Mouse (Mus musculus) left cerebral cortex, postnatal 14 days (tissue): ENCODE measurements around the gene Olfr784. TPM values are rescaled to one million over a fixed set of nuclear protein-coding genes. Genes with fewer than 3 reads are reported as not detected.
"Not testable (repeated sequence)": the region's sequence is repeated elsewhere in the genome, so short reads cannot be mapped to it uniquely, and the experiment has no call there.

Experiments used
- DNase-seq, 2 experiments: peaks; one replicate each; pipeline ENCODE4 v3.0.0; 2021 to 2022; ENCODE audit warnings: low spot score in 2 of 2, mixed read lengths in 1 of 2
- intact Hi-C: fragments of 180-260 bp; cut with DNase I; formaldehyde crosslinking; loops from one replicate; pipeline ENCODE4 v1.15.1; 2025
- long read RNA-seq, 2 experiments: library from polyadenylated mRNA; stranded (forward); transcript quantifications; one replicate each; pipeline ENCODE4 v2.0.0; 2021
- total RNA-seq, 2 experiments: library from RNA; stranded (reverse); gene quantifications; 2 replicates each; pipeline ENCODE4 v1.2.3; 2021

Olfr784 gene
- total RNA-seq = under 1 TPM; 0.11 to 0.15 TPM
- long read RNA-seq, experiment 1 = 0 reads
- long read RNA-seq, experiment 2 = 0 reads

DNA sequence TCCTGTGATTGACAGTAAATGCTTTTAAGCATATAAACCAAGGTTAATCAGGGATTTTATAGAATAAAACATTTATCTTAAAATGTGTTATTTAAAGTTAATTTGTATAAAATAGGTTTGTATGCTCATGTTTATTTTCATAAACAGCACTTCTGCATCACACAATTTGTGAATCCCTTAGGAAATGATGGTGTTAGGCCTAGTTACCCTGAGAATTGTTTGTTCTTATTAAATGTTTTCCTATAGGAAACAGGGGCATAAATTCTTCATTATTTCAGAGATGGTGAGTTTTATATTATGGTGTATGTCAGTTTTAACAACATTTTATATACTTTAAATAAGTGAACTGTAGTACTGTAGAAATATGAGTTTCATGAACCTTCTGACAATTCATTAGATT lies at the start of gene Olfr784:
Olfr784 (plus strand) TSS at position 301 of the 400 bp plus-strand sequence.
- intact Hi-C loops = no loop called here

DNA sequence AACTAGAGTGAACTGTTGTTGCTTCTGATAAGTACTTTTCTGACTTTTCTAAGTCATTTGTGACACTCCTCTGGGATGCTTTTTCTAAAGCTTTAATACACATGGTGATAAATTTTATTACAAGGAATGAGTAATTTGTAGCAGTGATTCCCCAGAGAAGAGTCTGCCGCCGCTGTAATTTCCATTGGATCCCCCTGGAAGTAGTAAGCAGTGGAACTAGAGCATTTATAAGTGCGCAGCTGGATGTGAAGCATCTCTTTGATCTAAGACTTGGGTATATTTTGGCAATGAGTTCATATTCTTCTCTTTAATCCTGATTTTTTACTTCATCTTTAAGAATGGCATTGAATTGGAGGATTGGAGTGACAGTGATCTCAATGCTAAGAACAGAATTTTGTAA lies 35.3 kb upstream of the Olfr784 start, which contains the start of gene Olfr782:
Olfr782 (plus strand) TSS at position 301 of the 400 bp plus-strand sequence.
- no peak for DNase-seq
- intact Hi-C loops = no loop called here

More for the DNA sequence above, at the start of gene Olfr784:
- DNase-seq = no peak

DNA sequence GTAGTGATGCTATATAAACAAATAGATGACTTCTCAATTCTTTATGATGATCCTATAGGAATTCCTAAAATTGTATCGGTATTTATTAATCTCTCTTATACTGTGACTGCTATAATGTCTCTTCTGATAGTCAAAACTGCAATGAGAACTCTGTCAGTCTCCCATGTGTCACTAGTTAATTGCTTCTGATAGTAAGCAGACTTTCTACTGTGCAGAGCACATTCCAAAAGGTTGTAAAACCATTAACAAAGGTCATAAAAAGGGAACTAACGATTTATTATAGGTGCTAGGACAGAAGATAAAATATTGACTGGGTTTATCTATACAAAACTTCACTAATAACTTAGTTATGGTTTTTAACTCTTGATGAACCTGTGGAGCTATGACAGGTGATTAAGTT lies 31.4 kb upstream of the Olfr784 start:
- DNase-seq, intact Hi-C loops: not testable (repeated sequence)

DNA sequence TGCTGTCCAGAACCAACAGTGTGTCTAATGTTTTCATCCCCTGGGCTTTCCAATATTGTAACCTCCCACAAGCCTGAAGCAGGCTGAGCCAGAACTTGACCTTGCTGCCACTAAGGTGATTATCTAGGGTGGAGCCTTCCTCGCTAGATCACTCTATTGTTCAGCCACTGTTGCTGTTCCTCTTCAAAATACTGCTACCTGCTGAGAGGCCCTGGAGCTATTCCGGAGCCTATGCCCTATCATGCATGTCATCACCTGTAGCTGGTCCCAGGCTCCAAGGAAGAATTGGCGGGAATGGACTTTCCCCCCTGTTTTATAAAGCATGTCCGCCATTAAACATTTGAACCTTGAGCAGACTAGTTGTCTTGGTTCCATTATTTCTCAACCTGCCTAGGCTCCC lies 27.4 kb upstream of the Olfr784 start:
- DNase-seq, intact Hi-C loops: not testable (repeated sequence)

DNA sequence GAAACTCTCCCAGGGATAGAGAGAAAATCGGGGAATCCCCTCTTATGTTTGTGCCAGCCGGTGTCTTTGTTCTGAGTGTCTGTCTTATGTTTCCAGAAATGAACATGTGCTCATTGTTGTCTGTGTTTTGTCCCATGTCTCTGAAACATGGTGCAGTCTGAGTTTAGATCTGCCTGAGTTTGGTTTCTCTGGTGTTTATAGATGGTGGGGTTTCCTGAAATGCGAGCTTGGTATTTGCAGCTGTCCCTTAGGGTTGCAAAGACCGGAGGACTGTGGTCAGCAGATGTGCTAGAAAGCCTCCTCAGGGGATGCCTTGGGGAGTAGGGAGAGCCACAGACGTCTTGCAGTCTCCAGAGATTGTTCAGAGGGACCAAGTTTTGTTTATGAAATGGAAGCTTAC lies 26.6 kb upstream of the Olfr784 start:
- intact Hi-C loops = no loop called here
- DNase-seq = no peak

DNA sequence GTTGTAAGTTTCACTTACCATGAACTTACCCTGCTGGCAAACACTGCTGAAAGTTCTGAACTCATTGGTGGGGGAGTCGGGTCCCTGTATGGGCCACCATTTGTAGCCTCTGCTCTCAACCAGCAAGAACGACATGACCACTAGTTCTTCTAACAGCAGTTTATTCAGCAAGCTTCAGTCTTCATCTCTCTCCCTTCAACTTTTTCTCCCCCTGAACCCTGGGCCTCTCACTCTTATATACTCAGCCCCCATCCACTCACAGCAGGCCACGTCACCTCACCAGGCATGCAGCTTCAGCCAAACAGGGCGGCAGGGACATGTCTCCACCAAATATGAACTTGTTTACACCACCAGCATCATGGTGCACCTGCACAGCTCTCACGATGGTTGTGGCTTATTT lies 9.8 kb upstream of the Olfr784 start:
- intact Hi-C loops, DNase-seq: not testable (repeated sequence)

DNA sequence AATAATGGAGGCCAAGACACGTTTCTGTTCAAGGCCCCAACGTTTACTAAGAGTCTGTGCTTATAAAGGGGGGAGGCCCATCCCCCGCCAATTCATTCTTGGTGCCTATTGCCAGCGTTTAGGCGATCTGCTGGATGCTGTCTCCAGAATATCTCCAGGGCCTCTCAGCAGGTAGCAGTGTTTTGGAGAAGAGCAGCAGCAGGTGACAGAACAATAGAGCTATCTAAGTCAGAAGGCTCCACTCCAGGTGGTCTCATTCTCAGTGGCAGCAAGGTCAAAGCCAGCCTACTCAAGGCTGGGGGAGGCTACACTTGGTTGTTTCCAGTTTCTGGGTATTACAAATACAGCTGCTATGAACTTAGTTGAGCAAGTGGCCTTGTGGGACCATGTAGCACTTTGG lies 17.0 kb downstream of the Olfr784 start:
- no peak for DNase-seq
- intact Hi-C loops = no loop called here

DNA sequence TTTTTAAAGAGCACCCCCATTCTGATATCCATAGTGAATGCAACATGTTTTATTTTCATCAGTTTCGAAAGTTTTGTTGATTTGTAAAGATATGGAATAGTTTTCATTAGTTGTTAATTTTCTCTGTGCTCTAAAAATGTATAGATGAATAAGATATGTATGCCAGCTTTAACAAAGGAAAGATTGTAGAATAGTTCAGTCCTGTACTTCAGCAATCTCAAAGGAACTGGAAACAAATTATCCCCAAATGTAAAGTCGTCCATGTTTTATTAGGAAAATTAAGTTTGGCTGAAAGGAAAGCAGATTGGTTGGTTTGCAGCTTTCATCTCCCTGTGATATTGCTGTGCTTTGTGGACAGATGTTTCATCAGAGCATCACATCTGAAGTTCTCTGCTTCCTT lies 21.2 kb downstream of the Olfr784 start, which contains the start of gene Olfr785:
Olfr785 (plus strand) TSS at position 301 of the 400 bp plus-strand sequence.
- intact Hi-C loops = no loop called here
- DNase-seq = no peak

DNA sequence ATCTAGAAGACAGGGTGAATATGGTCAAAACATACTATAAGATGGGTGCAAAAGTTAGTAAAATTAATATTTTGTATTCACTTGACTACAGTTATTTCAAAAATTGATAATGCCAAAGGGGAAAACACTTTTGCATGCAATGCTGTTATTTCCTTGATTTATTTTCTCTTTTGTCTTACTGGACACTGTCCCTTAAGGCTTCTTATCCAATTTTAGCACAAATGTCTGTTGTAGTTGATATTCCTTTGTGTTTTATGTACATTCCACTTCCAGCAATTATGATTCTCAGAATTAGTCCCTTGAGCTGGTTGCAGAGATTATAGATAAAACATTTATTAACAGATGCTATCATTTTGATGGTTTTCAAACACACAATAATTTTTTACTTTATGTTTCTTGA lies 43.1 kb downstream of the Olfr784 start, which contains the start of gene Olfr786:
Olfr786 (plus strand) TSS at position 301 of the 400 bp plus-strand sequence.
- DNase-seq = no peak
- intact Hi-C loops = no loop called here

Other genes with a start within 250 kb of the Olfr784 start
- gene Olfr770, start 245.1 kb upstream of the Olfr784 start, total RNA-seq = not detected
- not detected for gene Olfr771, start 219.3 kb upstream of the Olfr784 start, total RNA-seq
- gene Olfr772, start 206.2 kb upstream of the Olfr784 start, total RNA-seq = not detected
- gene Olfr773, start 196.7 kb upstream of the Olfr784 start, total RNA-seq = not detected
- gene Olfr774, start 147.9 kb upstream of the Olfr784 start, total RNA-seq = not detected
- not detected for gene Olfr775, start 135.7 kb upstream of the Olfr784 start, total RNA-seq
- not detected for gene Olfr776, start 125.0 kb upstream of the Olfr784 start, total RNA-seq
- gene Olfr777, start 112.6 kb upstream of the Olfr784 start, total RNA-seq = not detected
- gene Olfr780, start 66.0 kb upstream of the Olfr784 start, total RNA-seq = not detected
- not detected for gene Olfr781, start 55.2 kb upstream of the Olfr784 start, total RNA-seq
- not detected for gene Olfr782, start 35.2 kb upstream of the Olfr784 start, total RNA-seq
- gene Olfr785, start 21.3 kb downstream of the Olfr784 start, total RNA-seq = not detected
- not detected for gene Olfr786, start 43.2 kb downstream of the Olfr784 start, total RNA-seq
- gene Olfr787, start 77.8 kb downstream of the Olfr784 start, total RNA-seq = not detected
- not detected for gene Olfr788, start 86.9 kb downstream of the Olfr784 start, total RNA-seq
- gene Olfr789, start 100.7 kb downstream of the Olfr784 start, total RNA-seq = not detected
- not detected for gene Olfr790, start 114.4 kb downstream of the Olfr784 start, total RNA-seq
- not detected for gene Olfr791, start 137.7 kb downstream of the Olfr784 start, total RNA-seq
- gene Olfr792, start 155.1 kb downstream of the Olfr784 start, total RNA-seq = not detected
- gene Olfr794, start 183.6 kb downstream of the Olfr784 start, total RNA-seq = not detected
- not detected for gene Olfr796, start 228.5 kb downstream of the Olfr784 start, total RNA-seq
- not detected for gene Olfr798, start 243.9 kb downstream of the Olfr784 start, total RNA-seq